Mouse (Mus musculus) intestine, embryonic 16.5 days (tissue): ENCODE results near the gene Vezt. TPM values are rescaled to one million over a fixed set of nuclear protein-coding genes. Genes with fewer than 3 reads are reported as not detected.

Experiments used
- ATAC-seq: fragments of 200-750 bp; cut with Nextera tagmentation; 2 replicates; pipeline ENCODE4 v1.8.0; 2017; ENCODE audit warnings: moderate TSS enrichment, moderate library complexity
- H3K27ac ChIP-seq: fragments of 300-500 bp; sonication (generic); 2 replicates; pipeline ENCODE4 v1.5.1; 2014; ENCODE audit warnings: mild to moderate bottlenecking, low read length
- H3K27me3 ChIP-seq: fragments of 300-500 bp; sonication (generic); replicated peaks from 2 replicates; pipeline ENCODE4 v1.6.1; 2014; ENCODE audit warnings: low read length, control low read depth, mixed read lengths; ENCODE audit not compliant: control insufficient read depth, insufficient read depth
- H3K36me3 ChIP-seq: fragments of 300-500 bp; sonication (generic); 2 replicates; pipeline ENCODE4 v1.6.1; 2014; ENCODE audit warnings: low read length, control low read depth; ENCODE audit not compliant: control insufficient read depth, insufficient read depth
- H3K4me1 ChIP-seq: fragments of 300-500 bp; sonication (generic); 2 replicates; pipeline ENCODE4 v1.6.1; 2014; ENCODE audit warnings: low read length, control low read depth, mixed read lengths; ENCODE audit not compliant: control insufficient read depth, insufficient read depth
- H3K4me2 ChIP-seq: fragments of 300-500 bp; sonication (generic); 2 replicates; pipeline ENCODE4 v1.6.1; 2014; ENCODE audit warnings: low read depth, low read length, control low read depth
- H3K4me3 ChIP-seq: fragments of 300-500 bp; sonication (generic); 2 replicates; pipeline ENCODE4 v1.5.1; 2014; ENCODE audit warnings: mild to moderate bottlenecking, low read length
- H3K9ac ChIP-seq: fragments of 300-500 bp; sonication (generic); 2 replicates; pipeline ENCODE4 v1.6.1; 2014; ENCODE audit warnings: low read depth, low read length
- H3K9me3 ChIP-seq: fragments of 300-500 bp; sonication (generic); 2 replicates; pipeline ENCODE4 v1.6.1; 2016; ENCODE audit warnings: low read length, control low read depth; ENCODE audit not compliant: control insufficient read depth
- WGBS: fragments of 180-500 bp; shearing (Covaris S2); extraction: QIAGEN DNeasy Blood & Tissue Kit; methylation state at CpG from one replicate; pipeline ENCODE4 v1.1.7; 2014; 5-methylcytosine and 5-hydroxymethylcytosine counted together
- polyA plus RNA-seq: library from polyadenylated mRNA; unstranded; fragments of >200 nt; fragmentation: Nextera tagmentation; extraction: Ambion mirVana; gene quantifications from 2 replicates; pipeline ENCODE4 v1.2.1, GENCODE M21; 2015

Vezt gene
- polyA plus RNA-seq, 1 experiment from 2014 or later: 18.5 TPM

- Histone ChIP-seq H3K9me3 (no peaks in the 10 kb centered on the region), H3K4me2 (no peak overlapping the region), H3K36me3 (no peaks in the 10 kb centered on the region), H3K4me3 (no peak overlapping the region), H3K9ac (no peak overlapping the region), H3K27me3 (no peaks in the 10 kb centered on the region), H3K4me1 (peaks cover 14% of the 10 kb centered on the region), H3K27ac (no peak overlapping the region)
- no peak for ATAC-seq
- 74% methylated on average over 10 of the region's 10 CpGs for WGBS
Measured at GRCm38 (mm10) chr10:94043908-94044307, 8.3 kb upstream of the Vezt start.

DNA sequence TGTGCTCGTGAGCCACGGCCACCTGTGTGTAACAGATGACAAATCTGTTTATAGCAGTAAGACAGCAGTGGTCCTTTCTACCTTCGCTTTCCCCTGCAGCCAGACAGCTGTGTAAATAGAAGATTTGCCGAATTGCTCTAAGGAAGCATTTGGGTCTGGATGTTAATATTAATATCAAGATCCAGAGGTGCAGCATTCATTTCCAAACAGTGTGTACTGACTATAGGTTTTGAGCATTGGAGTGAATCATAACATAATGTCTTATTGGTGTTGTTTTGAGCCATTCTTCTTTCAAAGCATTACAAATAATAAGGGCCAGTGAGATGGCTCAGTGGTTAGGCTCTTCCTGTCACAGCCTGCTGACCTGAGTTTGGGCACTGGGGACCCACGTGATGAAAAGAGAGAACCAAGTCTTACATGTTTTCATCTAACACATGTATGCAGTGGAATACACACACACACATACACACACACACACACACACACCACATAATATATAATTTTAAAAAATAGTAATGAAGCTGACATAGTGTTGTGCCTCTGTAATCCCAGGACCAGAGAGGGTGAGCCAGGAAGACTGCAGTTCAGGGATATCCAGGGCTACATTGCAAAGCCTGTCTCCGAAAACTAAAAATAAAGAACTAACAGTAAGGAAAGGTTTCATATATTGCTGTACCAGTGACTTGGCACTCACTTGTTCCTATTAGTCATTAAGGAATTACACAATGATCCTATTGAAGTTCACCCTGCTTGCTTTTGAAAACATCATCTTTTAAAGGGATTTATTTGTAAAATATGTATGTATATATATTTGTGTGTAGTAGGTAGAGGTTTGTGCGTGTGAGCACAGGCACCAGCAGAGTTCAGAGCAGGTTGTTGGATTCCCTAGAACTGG is 3.0 kb upstream of the Vezt start:
- Histone ChIP-seq H3K27me3 (no peaks in the 10 kb centered on the region), H3K9ac (no peak overlapping the region), H3K36me3 (no peaks in the 10 kb centered on the region), H3K4me1 (peaks cover 6% of the 10 kb centered on the region), H3K4me3 (no peak overlapping the region), H3K27ac (no peak overlapping the region), H3K4me2 (no peak overlapping the region), H3K9me3 (no peaks in the 10 kb centered on the region)
- WGBS: 54% methylated on average over 7 of the region's 7 CpGs
- no peak for ATAC-seq

DNA sequence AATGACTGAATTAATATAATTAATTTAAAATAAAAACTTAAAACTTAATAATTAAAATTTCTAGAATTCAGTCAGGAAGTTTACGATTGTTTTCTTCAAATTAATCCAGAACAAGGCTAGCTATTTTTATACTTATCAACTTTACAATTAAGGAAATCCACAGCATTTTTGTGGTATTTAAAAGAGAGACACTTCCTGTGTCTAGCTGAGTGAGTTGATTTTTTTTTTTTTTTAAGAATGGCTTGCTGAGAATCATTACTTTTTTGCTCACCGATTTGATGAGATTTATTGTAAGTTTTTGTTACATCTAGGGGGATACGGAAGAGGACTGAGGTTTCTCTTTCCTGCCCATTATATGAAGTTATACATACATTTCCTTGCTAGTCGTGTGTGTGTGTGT is 2.0 kb upstream of the Vezt start:
- Histone ChIP-seq H3K27ac (no peak overlapping the region), H3K9me3 (no peaks in the 10 kb centered on the region), H3K9ac (no peak overlapping the region), H3K4me3 (no peak overlapping the region), H3K27me3 (no peaks in the 10 kb centered on the region), H3K4me1 (peaks cover 10% of the 10 kb centered on the region), H3K4me2 (peak overlapping the region; percentile 33; the same call in 1 of the 2 replicates), H3K36me3 (no peaks in the 10 kb centered on the region)
- WGBS: 63% methylated on average over 4 of the region's 4 CpGs
- ATAC-seq: no peak

- WGBS: 44% methylated on average over 9 of the region's 9 CpGs
- peaks cover 10% of the 10 kb centered on the region for H3K4me1 ChIP-seq
Measured at GRCm38 (mm10) chr10:94037196-94037595, 1.6 kb upstream of the Vezt start.

GRCm38 (mm10) chr10:94036375-94036758 is 750 bp upstream of the Vezt start:
- H3K4me3 ChIP-seq: peak overlapping the region; percentile 97
- peak overlapping the region; percentile 89 for H3K9ac ChIP-seq
- H3K36me3 ChIP-seq: no peaks in the 10 kb centered on the region
- peaks cover 10% of the 10 kb centered on the region for H3K4me1 ChIP-seq
- H3K27ac ChIP-seq: peak overlapping the region; percentile 73
- WGBS: under 1% methylated on average over 32 of the region's 32 CpGs
- peak overlapping the region; percentile 66 for H3K4me2 ChIP-seq
- H3K27me3 ChIP-seq: no peaks in the 10 kb centered on the region
- peak; percentile 31; the same call in 1 of the 2 replicates for ATAC-seq
- no peaks in the 10 kb centered on the region for H3K9me3 ChIP-seq

More at GRCm38 (mm10) chr10:94037196-94037595, 1.6 kb upstream of the Vezt start:
- peak overlapping the region; percentile 33 for H3K4me2 ChIP-seq
- no peaks in the 10 kb centered on the region for H3K9me3 ChIP-seq
- H3K27me3 ChIP-seq: no peaks in the 10 kb centered on the region
- H3K36me3 ChIP-seq: no peaks in the 10 kb centered on the region
- no peak overlapping the region for H3K27ac ChIP-seq
- H3K4me3 ChIP-seq: no peak overlapping the region
- no peak for ATAC-seq
- no peak overlapping the region for H3K9ac ChIP-seq

GRCm38 (mm10) chr10:94034876-94035657 is 550 bp downstream of the Vezt start:
- Histone ChIP-seq H3K4me1 (peaks cover 10% of the 10 kb centered on the region), H3K27ac (no peak overlapping the region; the same call in 1 of the 2 replicates), H3K36me3 (no peaks in the 10 kb centered on the region), H3K9me3 (no peaks in the 10 kb centered on the region), H3K9ac (peak overlapping the region; percentile 85), H3K4me3 (peak overlapping the region; percentile 97), H3K27me3 (no peaks in the 10 kb centered on the region), H3K4me2 (peak overlapping the region; percentile 70)
- 2% methylated on average over 30 of the region's 30 CpGs for WGBS
- ATAC-seq: peak; percentile 90

DNA sequence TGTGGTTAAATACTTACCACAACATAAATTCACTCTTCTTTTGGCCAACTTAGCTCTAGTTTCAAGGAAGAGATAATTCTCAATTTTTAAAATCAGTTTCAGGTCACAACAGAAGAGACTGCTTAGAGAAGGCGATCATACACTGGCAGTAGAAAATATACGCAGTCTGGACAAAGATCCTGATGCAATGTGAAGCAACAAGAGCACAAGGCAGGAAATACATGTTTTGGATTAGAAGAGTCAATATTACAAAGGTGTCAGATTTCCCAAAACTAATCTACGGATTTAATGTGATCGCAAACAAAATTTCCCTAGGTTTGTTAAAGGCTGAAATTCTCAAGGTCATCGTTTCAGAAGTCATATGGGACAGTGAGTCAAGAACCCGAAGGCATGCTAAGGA is 4.5 kb downstream of the Vezt start:
- 94% methylated on average over 6 of the region's 6 CpGs for WGBS
- Histone ChIP-seq H3K36me3 (no peaks in the 10 kb centered on the region), H3K4me3 (no peak overlapping the region), H3K9ac (no peak overlapping the region), H3K4me2 (no peak overlapping the region), H3K27ac (no peak overlapping the region), H3K9me3 (no peaks in the 10 kb centered on the region), H3K4me1 (peaks cover 10% of the 10 kb centered on the region), H3K27me3 (no peaks in the 10 kb centered on the region)
- ATAC-seq: no peak

DNA sequence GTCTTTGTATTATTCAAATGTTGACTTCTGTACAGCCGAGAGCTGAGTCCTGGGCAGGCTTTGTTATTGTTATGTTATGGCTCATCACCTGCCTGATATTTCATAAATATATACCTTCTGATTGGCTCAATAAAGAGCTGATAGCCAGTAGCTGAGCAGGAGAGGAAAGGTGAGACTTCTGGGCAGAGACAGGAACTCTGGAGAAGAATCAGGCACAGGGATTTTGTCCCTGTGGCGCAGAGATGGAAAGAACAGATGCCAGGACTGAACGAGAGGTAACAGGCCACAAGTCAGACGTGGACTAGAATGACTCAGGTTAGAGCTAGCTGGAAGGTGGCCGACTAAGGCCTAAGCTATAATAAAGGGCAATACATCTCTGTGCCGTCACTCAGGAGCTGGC is 7.1 kb downstream of the Vezt start:
- WGBS: 83% methylated on average over 6 of the region's 6 CpGs
- ATAC-seq: no peak
- 0 out of 2 replicates have a peak, but pooled peaks cover 4% of the 10 kb centered on the region for H3K4me1 ChIP-seq

DNA sequence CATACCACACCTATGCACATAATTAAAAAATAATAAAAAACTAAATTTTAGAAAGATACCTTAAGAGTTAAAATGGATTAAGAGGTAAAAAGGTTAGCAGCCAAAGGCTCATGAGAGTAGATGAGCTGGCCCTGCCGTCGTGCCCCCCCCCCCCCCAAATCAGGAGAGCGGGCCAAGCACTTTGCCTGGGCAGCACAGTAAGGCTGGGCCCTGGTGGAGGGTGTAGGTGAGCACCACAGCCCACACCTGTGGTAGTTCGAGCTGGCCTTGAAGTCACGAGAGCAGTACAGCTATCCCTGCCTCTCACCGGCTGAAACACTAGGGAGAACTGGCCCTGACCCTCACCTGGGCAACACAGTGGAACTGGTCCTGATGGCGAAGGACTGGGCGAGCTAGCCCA is 10.5 kb downstream of the Vezt start:
- Histone ChIP-seq H3K4me2 (no peak overlapping the region), H3K4me3 (no peak overlapping the region), H3K9ac (no peak overlapping the region), H3K4me1 (no peaks in the 10 kb centered on the region), H3K27me3 (no peaks in the 10 kb centered on the region), H3K27ac (no peak overlapping the region), H3K36me3 (no peaks in the 10 kb centered on the region), H3K9me3 (no peaks in the 10 kb centered on the region)
- 97% methylated on average over 8 of the region's 8 CpGs for WGBS
- ATAC-seq: no peak

More for the DNA sequence above, 7.1 kb downstream of the Vezt start:
- Histone ChIP-seq H3K27ac (no peak overlapping the region), H3K9me3 (no peaks in the 10 kb centered on the region), H3K36me3 (no peaks in the 10 kb centered on the region), H3K4me3 (no peak overlapping the region), H3K27me3 (no peaks in the 10 kb centered on the region), H3K4me2 (no peak overlapping the region), H3K9ac (no peak overlapping the region)
